Mouse (Mus musculus) heart, embryonic 16.5 days (tissue): ENCODE data around the gene Ttc7. TPM values are rescaled to one million over a fixed set of nuclear protein-coding genes. Genes with fewer than 3 reads are reported as not detected.

ENCODE experiments used
- ATAC-seq: fragments of 200-750 bp; cut with Nextera tagmentation; replicated peaks from 2 replicates; pipeline ENCODE4 v1.8.0; 2017; ENCODE audit warnings: moderate number of reproducible peaks; ENCODE audit not compliant: insufficient read depth, low FRiP score; ENCODE audit errors: extremely low read depth
- H3K27ac ChIP-seq: fragments of 300-500 bp; sonication (generic); 2 replicates; pipeline ENCODE4 v1.5.1; 2014; ENCODE audit warnings: mild to moderate bottlenecking, low read length, control low read depth, moderate library complexity
- H3K27me3 ChIP-seq: fragments of 300-500 bp; sonication (generic); 2 replicates; pipeline ENCODE4 v1.6.1; 2014; ENCODE audit warnings: low read length, mixed read lengths; ENCODE audit not compliant: control insufficient read depth, insufficient read depth
- H3K36me3 ChIP-seq: fragments of 300-500 bp; sonication (generic); 2 replicates; pipeline ENCODE4 v1.6.1; 2014; ENCODE audit not compliant: control insufficient read depth, insufficient read depth
- H3K4me1 ChIP-seq: fragments of 300-500 bp; sonication (generic); 2 replicates; pipeline ENCODE4 v1.6.1; 2014; ENCODE audit warnings: low read length, mixed read lengths; ENCODE audit not compliant: control insufficient read depth, insufficient read depth
- H3K4me2 ChIP-seq: fragments of 300-500 bp; sonication (generic); 2 replicates; pipeline ENCODE4 v1.6.1; 2014; ENCODE audit warnings: low read depth, mild to moderate bottlenecking, control low read depth, low read length
- H3K4me3 ChIP-seq: fragments of 300-500 bp; sonication (generic); 2 replicates; pipeline ENCODE4 v1.5.1; 2014; ENCODE audit warnings: mild to moderate bottlenecking, control low read depth, low read length
- H3K9ac ChIP-seq: fragments of 300-500 bp; sonication (generic); 2 replicates; pipeline ENCODE4 v1.6.1; 2014; ENCODE audit warnings: low read length, control low read depth
- H3K9me3 ChIP-seq: fragments of 300-500 bp; sonication (generic); replicated peaks from 2 replicates; pipeline ENCODE4 v1.6.1; 2016; ENCODE audit warnings: low read length; ENCODE audit not compliant: control insufficient read depth
- WGBS: fragments of 180-500 bp; shearing (Covaris S2); extraction: QIAGEN DNeasy Blood & Tissue Kit; methylation state at CpG from one replicate; pipeline ENCODE4 v1.1.7; 2014; 5-methylcytosine and 5-hydroxymethylcytosine counted together
- polyA plus RNA-seq: library from polyadenylated mRNA; unstranded; fragments of >200 nt; fragmentation: Nextera tagmentation; extraction: Ambion mirVana; gene quantifications from 2 replicates; pipeline ENCODE4 v1.2.1, GENCODE M21; 2015

The Ttc7 gene
- polyA plus RNA-seq, 1 experiment from 2014 or later = 6.2 TPM

- H3K4me3 ChIP-seq = peak overlapping the region; percentile 64
- 13% methylated on average over 21 of the region's 21 CpGs for WGBS
- H3K4me1 ChIP-seq = peaks cover 9% of the 10 kb centered on the region
- peaks cover 14% of the 10 kb centered on the region for H3K27me3 ChIP-seq
- H3K36me3 ChIP-seq = no peaks in the 10 kb centered on the region
- peak overlapping the region; percentile 100 for H3K4me2 ChIP-seq
- no peaks in the 10 kb centered on the region for H3K9me3 ChIP-seq
- H3K9ac ChIP-seq = peak overlapping the region; percentile 78; the same call in 1 of the 2 replicates
- H3K27ac ChIP-seq = no peak overlapping the region
- ATAC-seq = no peak
Observed at GRCm38 (mm10) chr17:87283755-87284481, 1.2 kb downstream of the Ttc7 start.

GRCm38 (mm10) chr17:87284482-87285040 is 1.9 kb downstream of the Ttc7 start:
- H3K4me2 ChIP-seq = peak overlapping the region; percentile 100; the same call in 1 of the 2 replicates
- peaks cover 9% of the 10 kb centered on the region for H3K4me1 ChIP-seq
- H3K9ac ChIP-seq = no peak overlapping the region
- no peak for ATAC-seq
- WGBS = 78% methylated on average over 7 of the region's 7 CpGs
- H3K27ac ChIP-seq = no peak overlapping the region
- H3K27me3 ChIP-seq = peaks cover 14% of the 10 kb centered on the region
- H3K9me3 ChIP-seq = no peaks in the 10 kb centered on the region
- H3K4me3 ChIP-seq = no peak overlapping the region
- no peaks in the 10 kb centered on the region for H3K36me3 ChIP-seq

- H3K4me3 ChIP-seq = no peak overlapping the region
- 74% methylated on average over 23 of the region's 23 CpGs for WGBS
- no peak overlapping the region for H3K4me2 ChIP-seq
- peaks cover 9% of the 10 kb centered on the region for H3K4me1 ChIP-seq
- no peaks in the 10 kb centered on the region for H3K9me3 ChIP-seq
- ATAC-seq = no peak
- no peak overlapping the region for H3K27ac ChIP-seq
- H3K9ac ChIP-seq = no peak overlapping the region
- H3K36me3 ChIP-seq = no peaks in the 10 kb centered on the region
- H3K27me3 ChIP-seq = peaks cover 14% of the 10 kb centered on the region
Observed at GRCm38 (mm10) chr17:87285731-87286465, 3.2 kb downstream of the Ttc7 start.

GRCm38 (mm10) chr17:87286481-87287143 is 3.9 kb downstream of the Ttc7 start:
- Histone ChIP-seq H3K27me3 (peaks cover 14% of the 10 kb centered on the region), H3K27ac (no peak overlapping the region), H3K36me3 (no peaks in the 10 kb centered on the region), H3K4me2 (no peak overlapping the region), H3K9me3 (no peaks in the 10 kb centered on the region), H3K4me3 (no peak overlapping the region), H3K4me1 (peaks cover 7% of the 10 kb centered on the region), H3K9ac (no peak overlapping the region)
- no peak for ATAC-seq
- WGBS = 67% methylated on average over 8 of the region's 8 CpGs

GRCm38 (mm10) chr17:87287197-87287777 is 4.6 kb downstream of the Ttc7 start:
- H3K36me3 ChIP-seq = no peaks in the 10 kb centered on the region
- H3K4me2 ChIP-seq = no peak overlapping the region
- H3K27me3 ChIP-seq = peaks cover 14% of the 10 kb centered on the region
- no peak overlapping the region for H3K27ac ChIP-seq
- peaks cover 7% of the 10 kb centered on the region for H3K4me1 ChIP-seq
- whole genome bisulfite sequencing = 71% methylated on average over 8 of the region's 8 CpGs
- no peak overlapping the region for H3K4me3 ChIP-seq
- ATAC-seq = no peak
- H3K9me3 ChIP-seq = no peaks in the 10 kb centered on the region
- H3K9ac ChIP-seq = no peak overlapping the region

- H3K36me3 ChIP-seq = no peaks in the 10 kb centered on the region
- H3K4me1 ChIP-seq = peaks cover 7% of the 10 kb centered on the region
- WGBS = 42% methylated on average over 12 of the region's 12 CpGs
- no peak overlapping the region for H3K9ac ChIP-seq
- ATAC-seq = no peak
- peaks cover 14% of the 10 kb centered on the region for H3K27me3 ChIP-seq
- no peaks in the 10 kb centered on the region for H3K9me3 ChIP-seq
- H3K4me2 ChIP-seq = no peak overlapping the region
- H3K4me3 ChIP-seq = no peak overlapping the region
- no peak overlapping the region for H3K27ac ChIP-seq
Observed at GRCm38 (mm10) chr17:87288131-87288530, 5.4 kb downstream of the Ttc7 start.

GRCm38 (mm10) chr17:87289367-87289766 is 6.7 kb downstream of the Ttc7 start:
- Histone ChIP-seq H3K27ac (no peak overlapping the region), H3K4me2 (no peak overlapping the region), H3K4me1 (no peaks in the 10 kb centered on the region; the same call in 1 of the 2 replicates), H3K9me3 (no peaks in the 10 kb centered on the region), H3K4me3 (no peak overlapping the region), H3K9ac (no peak overlapping the region), H3K27me3 (peaks cover 9% of the 10 kb centered on the region), H3K36me3 (no peaks in the 10 kb centered on the region)
- 75% methylated on average over 5 of the region's 5 CpGs for WGBS
- ATAC-seq = no peak

- Histone ChIP-seq H3K4me3 (no peak overlapping the region), H3K36me3 (no peaks in the 10 kb centered on the region), H3K9me3 (no peaks in the 10 kb centered on the region), H3K9ac (no peak overlapping the region), H3K27me3 (peaks cover 5% of the 10 kb centered on the region), H3K27ac (no peak overlapping the region), H3K4me2 (no peak overlapping the region), H3K4me1 (no peaks in the 10 kb centered on the region; the same call in 1 of the 2 replicates)
- no peak for ATAC-seq
- 92% methylated on average over 7 of the region's 7 CpGs for WGBS
Observed at GRCm38 (mm10) chr17:87291037-87291436, 8.4 kb downstream of the Ttc7 start.
